Mouse (Mus musculus) liver, embryonic 14.5 days (tissue): ENCODE measurements around the gene B3galt5. TPM values are rescaled to one million over a fixed set of nuclear protein-coding genes. Genes with fewer than 3 reads are reported as not detected.

Source experiments
- ATAC-seq: fragments of 200-750 bp; cut with Nextera tagmentation; 2 replicates; pipeline ENCODE4 v1.8.0; 2017; ENCODE audit warnings: moderate number of reproducible peaks, mild to moderate bottlenecking, moderate library complexity; ENCODE audit not compliant: insufficient read depth
- DNase-seq, 3 experiments: peaks; one replicate each; pipeline ENCODE4 v3.0.0-alpha.2; 2012 to 2013; ENCODE audit warnings: low read depth in 3 of 3, low spot score in 3 of 3
- H3K27ac ChIP-seq: fragments of 300-500 bp; sonication (generic); 2 replicates; pipeline ENCODE4 v1.5.1; 2014; ENCODE audit warnings: moderate library complexity, mild to moderate bottlenecking, control low read depth, inconsistent platforms
- H3K27me3 ChIP-seq: fragments of 300-500 bp; sonication (generic); 2 replicates; pipeline ENCODE4 v1.6.1; 2014; ENCODE audit warnings: mild to moderate bottlenecking, low read length, moderate library complexity; ENCODE audit not compliant: control insufficient read depth, insufficient read depth
- H3K36me3 ChIP-seq: fragments of 300-500 bp; sonication (generic); replicated peaks from 2 replicates; pipeline ENCODE4 v1.6.1; 2014; ENCODE audit warnings: low read depth; ENCODE audit not compliant: control insufficient read depth, insufficient read depth
- H3K4me1 ChIP-seq, 2 experiments: fragments of 200-500 bp in 1 of 2; fragments of 300-500 bp in 1 of 2; sonication (generic) in 1 of 2; replicated peaks; 2 replicates each; pipeline ENCODE4 v1.6.1; 2012 to 2014; ENCODE audit warnings: antibody characterized with exemption in 1 of 2, inconsistent platforms in 1 of 2, low read length in 1 of 2; ENCODE audit not compliant: control insufficient read depth in 2 of 2, insufficient read depth in 2 of 2
- H3K4me2 ChIP-seq: fragments of 300-500 bp; sonication (generic); 2 replicates; pipeline ENCODE4 v1.6.1; 2014; ENCODE audit warnings: low read depth, mild to moderate bottlenecking, control low read depth, moderate library complexity
- H3K4me3 ChIP-seq, 2 experiments: fragments of 200-500 bp in 1 of 2; fragments of 300-500 bp in 1 of 2; sonication (generic) in 1 of 2; 2 replicates each; pipeline ENCODE4 v1.5.1; 2012 to 2014; ENCODE audit warnings: low read depth in 2 of 2, low read length in 2 of 2, mild to moderate bottlenecking in 2 of 2, control low read depth in 1 of 2, inconsistent platforms in 1 of 2, moderate library complexity in 1 of 2; ENCODE audit not compliant: insufficient read depth in 1 of 2
- H3K9ac ChIP-seq: fragments of 300-500 bp; sonication (generic); replicated peaks from 2 replicates; pipeline ENCODE4 v1.6.1; 2014; ENCODE audit warnings: mild to moderate bottlenecking, control low read depth, moderate library complexity
- H3K9me3 ChIP-seq: fragments of 300-500 bp; sonication (generic); 2 replicates; pipeline ENCODE4 v1.6.1; 2016; ENCODE audit warnings: low read length, mixed read lengths; ENCODE audit not compliant: control insufficient read depth
- CTCF ChIP-seq: IDR thresholded peaks from 2 replicates; pipeline ENCODE4 v1.5.1; 2016; ENCODE audit warnings: antibody characterized with exemption, low read depth, control low read depth
- EP300 ChIP-seq: IDR thresholded peaks from 2 replicates; pipeline ENCODE4 v1.6.1; 2016; ENCODE audit warnings: antibody characterized with exemption, low read depth
- WGBS: fragments of 180-500 bp; shearing (Covaris S2); extraction: QIAGEN DNeasy Blood & Tissue Kit; methylation state at CpG from one replicate; pipeline ENCODE4 v1.1.7; 2014; ENCODE audit not compliant: insufficient replicate concordance; 5-methylcytosine and 5-hydroxymethylcytosine counted together
- polyA plus RNA-seq, 2 experiments: library from polyadenylated mRNA; depleted of rRNA in 1 of 2; stranded (reverse) in 1 of 2; unstranded in 1 of 2; fragments of >200 nt; fragmentation: Nextera tagmentation in 1 of 2; extraction: Ambion mirVana in 1 of 2; gene quantifications; 2 replicates each; pipeline versions ENCODE4 v1.2.1 to v1.2.3; 2012 to 2014

B3galt5 gene
- 0.03 and 0.05 TPM in 2 replicates for polyA plus RNA-seq (2012; rRNA removed)
- not detected in 2 replicates for polyA plus RNA-seq (2014; fragmentation: Nextera tagmentation; extraction: Ambion mirVana)

GRCm38 (mm10) chr16:96235366-96235970, at the start of gene B3galt5:
Gene B3galt5, plus strand, starts transcription at chr16:96235801.
- Histone ChIP-seq H3K4me3 (no peak within 1 kb of the TSS), H3K36me3 (no peaks in the 10 kb centered on the region), H3K4me2 (no peak within 1 kb of the TSS), H3K4me1 (no peaks in the 10 kb centered on the region), H3K9ac (no peak within 1 kb of the TSS), H3K27me3 (no peaks in the 10 kb centered on the region), H3K27ac (no peak within 1 kb of the TSS), H3K9me3 (no peaks in the 10 kb centered on the region)
- no peak for ATAC-seq
- no peak for DNase-seq
- WGBS: 74% methylated on average over 17 of the region's 17 CpGs
- TF ChIP-seq CTCF (no peak), EP300 (no peak)

- Histone ChIP-seq H3K4me1 (no peaks in the 10 kb centered on the region), H3K36me3 (no peaks in the 10 kb centered on the region), H3K27ac (no peak overlapping the region), H3K27me3 (peaks cover 11% of the 10 kb centered on the region), H3K9ac (no peak overlapping the region), H3K9me3 (no peaks in the 10 kb centered on the region), H3K4me3 (no peak overlapping the region), H3K4me2 (no peak overlapping the region)
- ATAC-seq: no peak
- TF ChIP-seq EP300 (no peak), CTCF (no peak)
- DNase-seq: no peak
- WGBS: 67% methylated on average over 5 of the region's 5 CpGs
These were observed 48.0 kb upstream of the B3galt5 start for GRCm38 (mm10) chr16:96187619-96188018.

GRCm38 (mm10) chr16:96191531-96192506, 43.8 kb upstream of the B3galt5 start, which contains the start of gene Lca5l:
Gene Lca5l, minus strand, starts transcription at chr16:96192271.
- DNase-seq (peak; percentile 89), ATAC-seq (peak; percentile 97)
- TF ChIP-seq EP300 (no peak), CTCF (no peak)
- H3K36me3 ChIP-seq: no peaks in the 10 kb centered on the region
- H3K27me3 ChIP-seq: peaks cover 11% of the 10 kb centered on the region
- H3K4me2 ChIP-seq: peak within 1 kb of the TSS; percentile 97
- no peaks in the 10 kb centered on the region for H3K4me1 ChIP-seq
- WGBS: 2% methylated on average over 74 of the region's 77 CpGs
- H3K27ac ChIP-seq: no peak within 1 kb of the TSS
- H3K4me3 ChIP-seq: peak within 1 kb of the TSS; percentile 56 to 80
- no peaks in the 10 kb centered on the region for H3K9me3 ChIP-seq
- H3K9ac ChIP-seq: peak within 1 kb of the TSS; percentile 48

GRCm38 (mm10) chr16:96199913-96200701, 35.5 kb upstream of the B3galt5 start, which contains the start of gene Sh3bgr:
Gene Sh3bgr, plus strand, starts transcription at chr16:96200450.
- WGBS: 9% methylated on average over 20 of the region's 20 CpGs
- Histone ChIP-seq H3K4me3 (0 out of 4 replicates have a peak within 1 kb of the TSS, but pooled peaks of 1 of the 2 experiments have one; percentile 6), H3K27ac (no peak within 1 kb of the TSS), H3K36me3 (no peaks in the 10 kb centered on the region), H3K9me3 (no peaks in the 10 kb centered on the region), H3K9ac (no peak within 1 kb of the TSS), H3K4me2 (peak within 1 kb of the TSS; percentile 44), H3K4me1 (no peaks in the 10 kb centered on the region), H3K27me3 (peaks cover 3% of the 10 kb centered on the region; the same call in 1 of the 2 replicates)
- ATAC-seq (peak; percentile 35; the same call in 1 of the 2 replicates), DNase-seq (peak in 1 of 3 experiments; percentile 10)
- TF ChIP-seq EP300 (no peak), CTCF (no peak)
